Mouse (Mus musculus): ENCODE data around the gene Tacr1. TPM values are rescaled to one million over a fixed set of nuclear protein-coding genes. Genes with fewer than 3 reads are reported as not detected.

The Tacr1 gene
- polyA plus RNA-seq, 1 experiment from 2014 or later = 3.1 TPM

DNA sequence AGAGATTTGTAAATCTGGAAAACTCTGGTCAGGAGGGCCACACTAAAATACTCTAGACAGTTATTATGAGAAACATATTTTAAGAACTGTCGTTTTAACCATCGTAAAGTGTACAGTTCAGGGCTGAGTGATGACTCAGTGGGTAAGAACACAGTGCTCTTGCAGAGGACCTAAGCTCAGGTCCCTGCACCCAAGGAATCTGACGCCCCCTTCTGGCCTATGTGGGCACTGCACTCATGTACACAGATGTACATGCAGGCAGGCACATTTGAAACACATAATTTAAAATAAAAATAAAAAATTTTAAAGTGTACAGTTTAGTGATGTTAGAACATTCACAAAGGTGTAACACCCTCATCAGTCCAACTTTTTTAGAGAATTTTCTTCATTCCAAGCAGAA is 147.1 kb downstream of the Tacr1 start:
- H3K27me3 ChIP-seq (replicated peaks) = no peaks in the 10 kb centered on the region
- 68% methylated on average over 3 of the region's 3 CpGs for WGBS
- ATAC-seq (replicated peaks) = no peak
- no peak overlapping the region for H3K27ac ChIP-seq
- no peaks in the 10 kb centered on the region for H3K36me3 ChIP-seq (replicated peaks)
- no peak overlapping the region for H3K4me2 ChIP-seq
- H3K9ac ChIP-seq = no peak overlapping the region
- no peaks in the 10 kb centered on the region for H3K4me1 ChIP-seq
- no peaks in the 10 kb centered on the region for H3K9me3 ChIP-seq
- no peak overlapping the region for H3K4me3 ChIP-seq

DNA sequence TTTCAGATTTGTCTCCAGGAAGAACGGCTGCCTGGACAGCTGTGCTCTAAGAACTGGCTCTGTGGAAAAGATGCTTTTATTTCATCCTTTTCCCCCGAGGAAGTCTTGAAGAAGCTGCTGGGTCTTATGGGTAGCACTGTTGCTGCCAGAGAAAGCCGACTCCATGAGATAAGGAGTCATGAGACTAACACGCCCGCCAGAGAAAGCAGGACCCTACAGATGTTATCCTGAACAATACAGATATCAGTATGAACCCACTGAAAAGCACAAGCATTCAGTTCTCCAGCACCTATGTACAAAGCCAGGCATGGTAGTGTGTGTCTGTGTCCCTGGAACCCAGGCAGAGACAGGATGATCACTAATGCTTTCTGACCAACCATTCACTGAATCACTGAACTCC is 173.3 kb downstream of the Tacr1 start:
- WGBS = 87% methylated on average over 5 of the region's 5 CpGs

DNA sequence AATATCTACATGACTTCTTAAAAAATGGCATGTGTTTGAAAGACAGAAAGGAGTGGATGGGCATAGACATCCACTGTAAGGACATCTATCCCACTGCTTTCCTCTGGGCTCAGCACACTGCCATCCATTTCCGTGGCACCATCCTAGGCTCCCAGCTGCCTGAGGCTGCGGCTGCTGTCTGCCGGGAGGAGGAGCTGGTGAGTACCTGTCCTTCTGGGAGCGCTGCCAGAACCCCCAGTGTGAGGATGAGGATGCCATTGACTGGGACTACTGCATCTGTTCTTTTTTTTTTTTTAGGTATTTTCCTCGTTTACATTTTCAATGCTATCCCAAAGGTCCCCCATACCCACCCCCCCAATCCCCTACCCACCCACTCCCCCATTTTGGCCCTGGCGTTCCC is 183.3 kb downstream of the Tacr1 start:
- Histone ChIP-seq H3K36me3 (replicated peaks) (no peaks in the 10 kb centered on the region), H3K9ac (no peak overlapping the region), H3K4me1 (no peaks in the 10 kb centered on the region), H3K4me3 (no peak overlapping the region), H3K27ac (no peak overlapping the region), H3K4me2 (no peak overlapping the region), H3K9me3 (0 out of 2 replicates have a peak, but pooled peaks cover 3% of the 10 kb centered on the region), H3K27me3 (replicated peaks) (no peaks in the 10 kb centered on the region)
- no peak for ATAC-seq (replicated peaks)
- 61% methylated on average over 6 of the region's 6 CpGs for WGBS

More for the DNA sequence above, 173.3 kb downstream of the Tacr1 start:
- Histone ChIP-seq H3K4me1 (no peaks in the 10 kb centered on the region), H3K27ac (no peak overlapping the region), H3K4me2 (no peak overlapping the region), H3K27me3 (replicated peaks) (no peaks in the 10 kb centered on the region), H3K36me3 (replicated peaks) (no peaks in the 10 kb centered on the region), H3K9ac (no peak overlapping the region), H3K4me3 (no peak overlapping the region), H3K9me3 (no peaks in the 10 kb centered on the region)
- no peak for ATAC-seq (replicated peaks)

DNA sequence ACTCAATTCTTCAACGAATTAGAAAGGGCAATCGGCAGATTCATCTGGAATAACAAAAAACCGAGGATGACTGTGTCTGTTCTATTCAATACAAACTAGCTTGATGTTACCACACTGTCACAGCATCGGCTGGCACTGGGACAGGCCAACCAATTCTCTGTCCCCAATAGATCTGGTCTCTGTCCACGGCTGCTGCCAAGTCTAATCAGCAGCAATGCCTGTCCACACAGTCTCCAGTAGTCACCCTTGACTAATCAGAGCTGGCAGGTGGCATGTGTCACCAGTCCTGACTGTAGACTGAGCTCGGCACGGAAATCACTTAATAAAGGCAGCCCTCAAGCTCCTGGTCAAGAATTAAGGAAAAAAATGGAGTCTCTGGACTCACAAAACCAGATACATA is 187.3 kb downstream of the Tacr1 start:
- Histone ChIP-seq H3K36me3 (replicated peaks) (no peaks in the 10 kb centered on the region), H3K4me2 (no peak overlapping the region), H3K9me3 (no peaks in the 10 kb centered on the region), H3K27me3 (replicated peaks) (no peaks in the 10 kb centered on the region), H3K4me1 (no peaks in the 10 kb centered on the region), H3K4me3 (no peak overlapping the region), H3K9ac (no peak overlapping the region), H3K27ac (no peak overlapping the region)
- 0 out of 2 replicates have a peak, but pooled peaks have one; percentile 39 for ATAC-seq (replicated peaks)
- WGBS = 67% methylated on average over 7 of the region's 7 CpGs

DNA sequence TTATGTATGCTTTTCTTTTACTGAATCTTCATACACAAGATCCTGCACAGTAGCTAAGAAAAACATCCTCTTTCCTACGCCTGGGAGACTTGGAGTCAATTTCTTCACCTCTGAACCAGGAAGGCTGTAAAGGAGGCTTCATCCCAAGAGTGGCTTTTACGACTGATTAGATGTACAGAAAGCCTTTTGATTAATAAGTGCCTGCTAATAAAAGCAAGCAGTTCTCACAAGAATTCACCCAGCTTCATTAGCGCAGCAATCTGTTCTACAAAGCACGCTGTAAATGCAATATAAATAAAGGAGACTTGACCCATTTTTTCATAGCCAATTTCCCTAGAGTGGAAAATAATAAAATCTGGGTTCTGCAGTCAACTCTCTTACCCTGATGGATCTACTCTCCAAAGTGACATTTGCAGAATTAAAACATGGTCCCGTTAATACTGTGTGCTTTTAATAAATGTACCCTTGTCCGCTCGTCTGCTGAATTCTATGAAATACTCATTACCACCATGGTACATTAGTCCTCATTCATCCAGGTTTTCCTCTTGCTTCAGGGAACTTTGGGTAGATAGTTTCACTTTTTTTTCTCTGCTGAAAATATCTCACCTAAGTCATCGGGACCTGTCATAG is 193.4 kb downstream of the Tacr1 start:
- ATAC-seq (replicated peaks) = no peak; the same call in 1 of the 2 replicates
- Histone ChIP-seq H3K27me3 (replicated peaks) (no peaks in the 10 kb centered on the region), H3K4me1 (no peaks in the 10 kb centered on the region), H3K9ac (no peak overlapping the region), H3K4me3 (no peak overlapping the region), H3K27ac (peak overlapping the region; percentile 19; the same call in 1 of the 2 replicates), H3K36me3 (replicated peaks) (no peaks in the 10 kb centered on the region), H3K4me2 (no peak overlapping the region), H3K9me3 (no peaks in the 10 kb centered on the region)
- WGBS = 58% methylated on average over 8 of the region's 8 CpGs

DNA sequence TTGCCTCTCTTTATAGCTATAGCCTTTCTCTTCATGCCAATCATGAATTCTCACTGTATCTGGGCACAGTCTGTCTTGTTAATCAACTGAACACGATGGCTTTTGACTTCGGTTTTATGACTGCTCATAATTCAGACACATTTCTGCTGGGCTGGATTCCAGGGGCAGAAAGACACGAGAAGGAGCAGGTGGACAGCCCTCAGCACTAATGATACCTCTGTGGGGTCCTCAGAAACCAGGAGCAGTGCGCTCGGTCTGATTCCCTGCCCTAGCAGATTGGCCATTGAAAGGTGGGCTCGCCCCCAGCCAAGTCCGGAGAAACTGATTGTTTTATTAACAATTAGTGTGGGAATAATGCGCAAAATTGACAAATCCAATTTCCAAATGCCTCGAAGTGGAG is 201.1 kb downstream of the Tacr1 start:
- Histone ChIP-seq H3K27ac (no peak overlapping the region), H3K4me3 (no peak overlapping the region), H3K36me3 (replicated peaks) (no peaks in the 10 kb centered on the region), H3K27me3 (replicated peaks) (no peaks in the 10 kb centered on the region), H3K4me2 (no peak overlapping the region), H3K9me3 (no peaks in the 10 kb centered on the region), H3K9ac (no peak overlapping the region), H3K4me1 (0 out of 2 replicates have a peak, but pooled peaks cover 4% of the 10 kb centered on the region)
- no peak for ATAC-seq (replicated peaks)
- WGBS = 85% methylated on average over 9 of the region's 9 CpGs

DNA sequence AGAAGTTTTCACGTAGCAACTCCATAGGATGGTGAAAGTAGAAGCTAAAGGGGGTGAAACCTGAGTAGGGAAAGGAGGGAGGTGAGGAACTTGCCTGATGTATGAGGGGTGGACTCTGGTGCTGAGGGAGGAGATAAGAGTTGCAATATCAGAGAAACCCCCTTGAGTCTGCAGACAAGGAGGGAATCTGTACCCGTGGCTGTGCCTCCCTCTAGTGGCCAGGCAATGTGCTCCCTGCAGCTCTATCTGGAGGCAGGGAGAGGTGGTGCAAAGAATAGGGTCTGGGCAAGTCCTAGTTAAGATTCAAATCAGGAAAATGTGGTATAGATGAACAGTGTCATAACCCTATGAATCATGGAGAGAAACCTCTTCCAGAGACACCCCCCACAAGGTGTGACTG is 201.5 kb downstream of the Tacr1 start:
- Histone ChIP-seq H3K9ac (no peak overlapping the region), H3K27ac (no peak overlapping the region), H3K4me2 (no peak overlapping the region), H3K36me3 (replicated peaks) (no peaks in the 10 kb centered on the region), H3K4me3 (no peak overlapping the region), H3K27me3 (replicated peaks) (no peaks in the 10 kb centered on the region), H3K4me1 (0 out of 2 replicates have a peak, but pooled peaks cover 4% of the 10 kb centered on the region), H3K9me3 (no peaks in the 10 kb centered on the region)
- ATAC-seq (replicated peaks) = 0 out of 2 replicates have a peak, but pooled peaks have one; percentile 39
- 55% methylated on average over 2 of the region's 2 CpGs for WGBS

DNA sequence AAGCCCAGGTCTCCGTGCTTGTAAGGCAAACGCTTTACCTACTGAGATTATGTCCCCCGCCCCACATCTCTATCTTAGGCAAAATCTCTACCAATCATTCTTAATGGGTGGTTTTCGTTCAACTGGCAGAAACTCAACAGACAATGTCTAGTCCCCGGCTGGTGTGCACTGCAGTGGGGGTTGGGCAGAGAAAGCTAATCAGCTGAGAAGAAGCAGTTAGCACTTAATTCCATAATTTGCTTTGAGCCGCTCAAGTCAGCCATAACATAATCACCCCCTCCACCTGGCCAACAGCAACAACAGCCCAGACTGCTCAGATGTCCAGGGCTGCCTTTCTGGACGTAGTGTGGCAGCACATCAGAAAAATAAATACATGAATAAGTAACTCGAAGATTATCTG is 202.7 kb downstream of the Tacr1 start:
- Histone ChIP-seq H3K36me3 (replicated peaks) (no peaks in the 10 kb centered on the region), H3K27me3 (replicated peaks) (no peaks in the 10 kb centered on the region), H3K9ac (no peak overlapping the region), H3K4me3 (no peak overlapping the region), H3K9me3 (no peaks in the 10 kb centered on the region), H3K4me2 (no peak overlapping the region), H3K27ac (no peak overlapping the region), H3K4me1 (peaks cover 14% of the 10 kb centered on the region; the same call in 1 of the 2 replicates)
- ATAC-seq (replicated peaks) = no peak
- WGBS = 49% methylated on average over 8 of the region's 8 CpGs

DNA sequence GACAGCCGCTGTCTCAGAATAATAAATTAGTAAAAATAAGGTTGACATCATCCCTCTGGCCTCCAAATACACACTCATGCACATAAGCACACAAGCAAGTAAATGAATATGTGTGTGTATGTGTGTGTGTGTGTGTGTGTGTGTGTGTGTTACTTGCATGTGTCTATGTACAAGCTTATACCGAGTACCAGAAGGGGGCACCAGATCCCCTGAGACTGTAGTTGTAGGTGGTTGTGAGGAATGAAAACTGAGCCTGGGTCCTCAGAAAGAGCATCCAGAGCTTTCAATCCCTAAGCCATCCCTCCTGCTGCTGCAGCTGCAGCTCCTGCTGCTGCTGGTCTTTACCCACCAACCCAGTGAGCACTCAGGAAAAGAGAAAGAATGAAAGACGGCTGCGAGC is 206.6 kb downstream of the Tacr1 start:
- WGBS = 85% methylated on average over 4 of the region's 4 CpGs
- Histone ChIP-seq H3K4me1 (peaks cover 15% of the 10 kb centered on the region; the same call in 1 of the 2 replicates), H3K27ac (peak overlapping the region; percentile 69), H3K36me3 (replicated peaks) (no peaks in the 10 kb centered on the region), H3K9ac (no peak overlapping the region), H3K9me3 (no peaks in the 10 kb centered on the region), H3K4me2 (peak overlapping the region; percentile 25; the same call in 1 of the 2 replicates), H3K4me3 (no peak overlapping the region), H3K27me3 (replicated peaks) (no peaks in the 10 kb centered on the region)
- ATAC-seq (replicated peaks) = peak; percentile 4; the same call in 1 of the 2 replicates

DNA sequence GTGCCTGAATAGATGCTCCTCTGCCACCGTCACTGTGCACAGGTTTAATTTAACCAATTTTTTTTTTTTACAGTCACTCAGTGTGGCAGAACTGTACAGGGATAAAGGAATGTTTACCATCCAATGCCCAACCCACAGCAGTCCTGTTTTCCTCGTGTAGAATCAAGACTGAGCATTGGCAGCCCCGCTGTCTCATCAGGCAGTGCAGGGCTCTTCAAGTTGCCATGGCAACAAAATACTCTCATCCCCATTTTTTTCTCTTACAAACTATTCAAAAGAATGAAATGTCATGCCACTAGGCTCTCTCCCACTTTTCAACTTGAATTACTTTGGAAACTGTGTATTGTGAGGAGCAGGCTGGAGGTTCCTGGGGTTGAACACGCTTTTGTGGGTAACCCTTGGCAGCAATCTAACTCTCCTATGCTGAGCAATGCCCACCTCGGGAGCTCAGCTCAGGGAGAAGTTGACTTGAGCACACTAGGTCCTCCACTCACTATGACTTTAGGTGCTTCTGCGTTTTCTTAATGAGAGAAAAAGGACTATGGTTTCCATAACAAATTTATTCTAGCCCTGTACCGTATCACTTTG is 207.3 kb downstream of the Tacr1 start:
- Histone ChIP-seq H3K4me1 (peaks cover 15% of the 10 kb centered on the region; the same call in 1 of the 2 replicates), H3K9ac (no peak overlapping the region), H3K36me3 (replicated peaks) (no peaks in the 10 kb centered on the region), H3K4me3 (no peak overlapping the region), H3K9me3 (no peaks in the 10 kb centered on the region), H3K27me3 (replicated peaks) (no peaks in the 10 kb centered on the region), H3K4me2 (peak overlapping the region; percentile 25), H3K27ac (peak overlapping the region; percentile 69)
- WGBS = 28% methylated on average over 7 of the region's 7 CpGs
- ATAC-seq (replicated peaks) = peak; percentile 94
